Mouse (Mus musculus) midbrain, postnatal 0 days (tissue): Measurements from ENCODE around the gene Cpn1. TPM values are rescaled to one million over a fixed set of nuclear protein-coding genes. Genes with fewer than 3 reads are reported as not detected.

Experiments used
- ATAC-seq: fragments of 200-750 bp; cut with Nextera tagmentation; 2 replicates; pipeline ENCODE4 v1.8.0; 2017; ENCODE audit warnings: moderate number of reproducible peaks, mild to moderate bottlenecking, moderate TSS enrichment, moderate library complexity; ENCODE audit not compliant: low FRiP score
- DNase-seq: peaks from one replicate; pipeline ENCODE4 v3.0.0-alpha.2; 2015; ENCODE audit warnings: low spot score
- H3K27ac ChIP-seq: fragments of 300-500 bp; sonication (generic); 2 replicates; pipeline ENCODE4 v1.5.1; 2014; ENCODE audit warnings: low read depth, mild to moderate bottlenecking, low read length, mixed read lengths
- H3K27me3 ChIP-seq: fragments of 300-500 bp; sonication (generic); 2 replicates; pipeline ENCODE4 v1.6.1; 2014; ENCODE audit warnings: low read length, control low read depth, mixed read lengths; ENCODE audit not compliant: insufficient read depth
- H3K36me3 ChIP-seq: fragments of 300-500 bp; sonication (generic); 2 replicates; pipeline ENCODE4 v1.6.1; 2014; ENCODE audit warnings: low read length, control low read depth, mixed read lengths; ENCODE audit not compliant: insufficient read depth
- H3K4me1 ChIP-seq: fragments of 300-500 bp; sonication (generic); 2 replicates; pipeline ENCODE4 v1.6.1; 2014; ENCODE audit warnings: mild to moderate bottlenecking, control low read depth, antibody characterized with exemption, low read length, mixed read lengths; ENCODE audit not compliant: insufficient read depth
- H3K4me2 ChIP-seq: fragments of 300-500 bp; sonication (generic); 2 replicates; pipeline ENCODE4 v1.6.1; 2014; ENCODE audit warnings: low read depth, mild to moderate bottlenecking, low read length, mixed read lengths; ENCODE audit not compliant: poor library complexity, severe bottlenecking
- H3K4me3 ChIP-seq: fragments of 300-500 bp; sonication (generic); 2 replicates; pipeline ENCODE4 v1.5.1; 2014; ENCODE audit warnings: low read depth, mild to moderate bottlenecking, low read length, moderate library complexity
- H3K9ac ChIP-seq: fragments of 300-500 bp; sonication (generic); replicated peaks from 2 replicates; pipeline ENCODE4 v1.6.1; 2014; ENCODE audit warnings: mild to moderate bottlenecking, low read length, moderate library complexity, mixed read lengths; ENCODE audit not compliant: poor library complexity, severe bottlenecking
- H3K9me3 ChIP-seq: fragments of 300-500 bp; sonication (generic); 2 replicates; pipeline ENCODE4 v1.6.1; 2016; ENCODE audit warnings: low read length, control low read depth
- CTCF ChIP-seq: IDR thresholded peaks from 2 replicates; pipeline ENCODE4 v1.5.1; 2016; ENCODE audit warnings: antibody characterized with exemption, mild to moderate bottlenecking
- WGBS: fragments of 180-500 bp; shearing (Covaris S2); extraction: QIAGEN DNeasy Blood & Tissue Kit; methylation state at CpG from one replicate; pipeline ENCODE4 v1.1.7; 2014; 5-methylcytosine and 5-hydroxymethylcytosine counted together
- polyA plus RNA-seq: library from polyadenylated mRNA; unstranded; fragments of >200 nt; fragmentation: Nextera tagmentation; extraction: Ambion mirVana; gene quantifications from 2 replicates; pipeline ENCODE4 v1.2.1, GENCODE M21; 2015
- total RNA-seq: library from RNA; depleted of rRNA; stranded (reverse); fragments of >200 nt; gene quantifications from 2 replicates; pipeline ENCODE4 v1.2.3, GENCODE M21; 2014

Cpn1 gene
- total and polyA plus RNA-seq, 2 experiments from 2014 or later = 0.27 to 0.48 TPM

- H3K27me3 ChIP-seq = no peaks in the 10 kb centered on the region
- no peak overlapping the region for H3K4me2 ChIP-seq
- no peak for ATAC-seq
- H3K4me3 ChIP-seq = no peak overlapping the region
- no peaks in the 10 kb centered on the region for H3K4me1 ChIP-seq
- DNase-seq = no peak
- no peaks in the 10 kb centered on the region for H3K9me3 ChIP-seq
- no peaks in the 10 kb centered on the region for H3K36me3 ChIP-seq
- H3K9ac ChIP-seq = no peak overlapping the region
- no peak overlapping the region for H3K27ac ChIP-seq
- no peak for TF ChIP-seq CTCF
- 78% methylated on average over 10 of the region's 10 CpGs for WGBS
Measured at GRCm38 (mm10) chr19:43926141-43926987, 60.0 kb downstream of the Cpn1 start.

- no peak overlapping the region for H3K4me2 ChIP-seq
- ATAC-seq (no peak), DNase-seq (no peak)
- WGBS = 71% methylated on average over 8 of the region's 8 CpGs
- H3K36me3 ChIP-seq = no peaks in the 10 kb centered on the region
- H3K9ac ChIP-seq = no peak overlapping the region
- no peaks in the 10 kb centered on the region for H3K9me3 ChIP-seq
- no peak for TF ChIP-seq CTCF
- H3K4me1 ChIP-seq = no peaks in the 10 kb centered on the region
- H3K27ac ChIP-seq = no peak overlapping the region
- no peaks in the 10 kb centered on the region for H3K27me3 ChIP-seq
- H3K4me3 ChIP-seq = no peak overlapping the region
Measured at GRCm38 (mm10) chr19:43924361-43924760, 62.0 kb downstream of the Cpn1 start.

GRCm38 (mm10) chr19:43922963-43923362 lies 63.4 kb downstream of the Cpn1 start:
- 93% methylated on average over 7 of the region's 7 CpGs for WGBS

GRCm38 (mm10) chr19:43921410-43921809 lies 64.9 kb downstream of the Cpn1 start:
- WGBS = 63% methylated on average over 13 of the region's 13 CpGs

More at GRCm38 (mm10) chr19:43922963-43923362, 63.4 kb downstream of the Cpn1 start:
- DNase-seq (no peak), ATAC-seq (no peak)
- TF ChIP-seq CTCF = peak; percentile 35; the same call in 1 of the 2 replicates
- no peaks in the 10 kb centered on the region for H3K36me3 ChIP-seq
- H3K27me3 ChIP-seq = no peaks in the 10 kb centered on the region
- H3K9ac ChIP-seq = no peak overlapping the region
- no peak overlapping the region for H3K4me2 ChIP-seq
- H3K9me3 ChIP-seq = no peaks in the 10 kb centered on the region
- no peak overlapping the region for H3K4me3 ChIP-seq
- no peaks in the 10 kb centered on the region for H3K4me1 ChIP-seq
- no peak overlapping the region for H3K27ac ChIP-seq

GRCm38 (mm10) chr19:43920453-43921300 lies 65.7 kb downstream of the Cpn1 start:
- DNase-seq (no peak), ATAC-seq (no peak)
- H3K27ac ChIP-seq = no peak overlapping the region
- no peaks in the 10 kb centered on the region for H3K9me3 ChIP-seq
- peak overlapping the region; percentile 28 for H3K4me2 ChIP-seq
- no peak overlapping the region for H3K4me3 ChIP-seq
- no peaks in the 10 kb centered on the region for H3K4me1 ChIP-seq
- H3K36me3 ChIP-seq = no peaks in the 10 kb centered on the region
- no peak overlapping the region for H3K9ac ChIP-seq
- no peaks in the 10 kb centered on the region for H3K27me3 ChIP-seq
- TF ChIP-seq CTCF = no peak
- 28% methylated on average over 32 of the region's 32 CpGs for WGBS

More at GRCm38 (mm10) chr19:43921410-43921809, 64.9 kb downstream of the Cpn1 start:
- no peak for ATAC-seq
- Histone ChIP-seq H3K4me2 (no peak overlapping the region), H3K9me3 (no peaks in the 10 kb centered on the region), H3K9ac (no peak overlapping the region), H3K27me3 (no peaks in the 10 kb centered on the region), H3K4me1 (no peaks in the 10 kb centered on the region), H3K4me3 (no peak overlapping the region), H3K27ac (no peak overlapping the region), H3K36me3 (no peaks in the 10 kb centered on the region)
- DNase-seq = no peak
- TF ChIP-seq CTCF = no peak
